Mouse (Mus musculus) thymus, adult 2 months (tissue): ENCODE measurements around the gene Tmem231. TPM values are rescaled to one million over a fixed set of nuclear protein-coding genes. Genes with fewer than 3 reads are reported as not detected.

ENCODE experiments used
- DNase-seq: peaks from one replicate; pipeline ENCODE4 v3.0.0; 2021
- H3K27ac ChIP-seq: fragments of 200-500 bp; 2 replicates; pipeline ENCODE4 v1.5.1; 2012; ENCODE audit warnings: low read length, control low read depth; ENCODE audit not compliant: control insufficient read depth, insufficient read depth
- H3K27me3 ChIP-seq: fragments of 200-500 bp; 2 replicates; pipeline ENCODE4 v1.6.1; 2012; ENCODE audit warnings: mild to moderate bottlenecking, low read length, moderate library complexity, mixed read lengths; ENCODE audit not compliant: control insufficient read depth, insufficient read depth
- H3K36me3 ChIP-seq: fragments of 200-500 bp; 2 replicates; pipeline ENCODE4 v1.6.1; 2012; ENCODE audit warnings: mild to moderate bottlenecking, low read length, moderate library complexity; ENCODE audit not compliant: control insufficient read depth, insufficient read depth
- H3K4me1 ChIP-seq: fragments of 200-500 bp; replicated peaks from 2 replicates; pipeline ENCODE4 v1.6.1; 2012; ENCODE audit warnings: low read length; ENCODE audit not compliant: control insufficient read depth, insufficient read depth
- H3K4me3 ChIP-seq: fragments of 200-500 bp; 2 replicates; pipeline ENCODE4 v1.5.1; 2012; ENCODE audit warnings: mild to moderate bottlenecking, low read length, control low read depth, moderate library complexity; ENCODE audit not compliant: control insufficient read depth, insufficient read depth
- CTCF ChIP-seq: fragments of 200-500 bp; IDR thresholded peaks from 2 replicates; pipeline ENCODE4 v1.5.1; 2012; ENCODE audit warnings: mild to moderate bottlenecking, control low read depth, low read length, moderate library complexity, borderline replicate concordance; ENCODE audit not compliant: control insufficient read depth, poor library complexity, insufficient read depth; ENCODE audit errors: extremely low read depth
- POLR2A ChIP-seq: fragments of 200-500 bp; IDR thresholded peaks from 2 replicates; pipeline ENCODE4 v1.6.1; 2012; ENCODE audit warnings: mild to moderate bottlenecking, low read length, control low read depth, moderate library complexity; ENCODE audit not compliant: control insufficient read depth, poor library complexity, insufficient read depth; ENCODE audit errors: extremely low read depth
- WGBS: fragments of 180-500 bp; shearing (Covaris S2); methylation state at CpG from one replicate; pipeline ENCODE4 v1.1.7; 2018; 5-methylcytosine and 5-hydroxymethylcytosine counted together
- polyA plus RNA-seq: library from polyadenylated mRNA; depleted of rRNA; stranded (reverse); fragments of >200 nt; gene quantifications from 2 replicates; pipeline ENCODE4 v1.2.3, GENCODE M21; 2012; rRNA removed

Tmem231 gene
- polyA plus RNA-seq, 1 experiment: 2.8 TPM

DNA sequence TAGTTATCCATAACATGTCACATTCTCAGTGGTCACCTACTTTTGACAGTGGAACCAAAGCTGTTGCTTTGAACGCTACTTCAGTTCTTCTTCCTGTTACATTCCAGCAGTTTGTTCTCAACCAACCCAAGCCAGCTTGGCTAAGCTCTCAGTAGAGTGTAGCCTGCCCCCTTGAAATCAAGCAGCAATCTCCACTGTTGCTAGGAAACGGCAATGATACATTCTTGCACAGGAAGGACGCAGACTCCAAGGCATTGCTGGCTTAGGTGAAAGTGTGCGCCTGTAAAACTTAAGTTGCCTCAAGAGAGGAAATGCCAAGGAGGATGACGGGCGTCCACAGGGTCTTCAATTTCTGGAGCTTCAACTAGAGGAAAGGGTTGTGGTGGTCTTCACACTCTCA, 67.8 kb downstream of the Tmem231 start:
- no peak overlapping the region for H3K4me3 ChIP-seq
- no peaks in the 10 kb centered on the region for H3K4me1 ChIP-seq
- no peaks in the 10 kb centered on the region for H3K27me3 ChIP-seq
- TF ChIP-seq CTCF: no peak
- TF ChIP-seq POLR2A: no peak
- no peaks in the 10 kb centered on the region for H3K36me3 ChIP-seq
- H3K27ac ChIP-seq: no peak overlapping the region
- WGBS: 95% methylated on average over 6 of the region's 6 CpGs
- no peak for DNase-seq

DNA sequence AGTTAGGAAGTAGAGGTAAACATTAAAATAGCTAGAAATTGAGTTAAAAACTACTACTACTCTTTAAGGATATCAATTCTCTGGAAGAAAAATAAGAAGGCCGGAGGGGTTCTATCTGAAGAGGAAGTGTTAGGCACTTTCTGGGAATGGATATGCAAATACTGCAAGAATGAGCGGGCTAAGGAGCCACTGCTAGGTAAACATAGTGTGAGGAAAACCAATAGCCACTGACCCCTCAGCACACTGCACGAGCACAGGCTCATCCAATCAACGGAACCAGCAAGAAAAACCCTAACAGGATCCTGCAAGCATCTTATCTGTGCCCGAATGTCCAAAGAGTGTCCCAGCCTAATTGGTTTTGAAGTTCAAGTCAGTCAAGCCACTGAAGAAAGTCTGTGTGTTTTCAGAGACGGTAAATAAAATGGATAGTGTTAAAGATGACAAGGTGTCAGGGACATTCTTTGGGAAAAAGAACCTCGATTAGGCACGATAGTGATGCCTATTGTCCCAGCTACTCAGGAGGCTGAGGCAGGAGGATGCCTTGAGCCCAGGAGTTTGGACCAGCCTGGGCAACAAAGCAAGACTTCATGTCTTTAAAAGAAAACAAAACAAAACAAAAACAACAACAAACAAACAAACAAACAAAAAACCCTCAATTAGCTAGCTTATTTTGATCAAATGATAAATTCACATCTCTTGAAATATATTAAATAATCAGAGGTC, 68.4 kb downstream of the Tmem231 start:
- Histone ChIP-seq H3K4me1 (no peaks in the 10 kb centered on the region), H3K4me3 (no peak overlapping the region), H3K36me3 (no peaks in the 10 kb centered on the region), H3K27ac (no peak overlapping the region), H3K27me3 (no peaks in the 10 kb centered on the region)
- no peak for TF ChIP-seq CTCF
- TF ChIP-seq POLR2A: no peak
- no peak for DNase-seq
- 95% methylated on average over 8 of the region's 8 CpGs for WGBS

DNA sequence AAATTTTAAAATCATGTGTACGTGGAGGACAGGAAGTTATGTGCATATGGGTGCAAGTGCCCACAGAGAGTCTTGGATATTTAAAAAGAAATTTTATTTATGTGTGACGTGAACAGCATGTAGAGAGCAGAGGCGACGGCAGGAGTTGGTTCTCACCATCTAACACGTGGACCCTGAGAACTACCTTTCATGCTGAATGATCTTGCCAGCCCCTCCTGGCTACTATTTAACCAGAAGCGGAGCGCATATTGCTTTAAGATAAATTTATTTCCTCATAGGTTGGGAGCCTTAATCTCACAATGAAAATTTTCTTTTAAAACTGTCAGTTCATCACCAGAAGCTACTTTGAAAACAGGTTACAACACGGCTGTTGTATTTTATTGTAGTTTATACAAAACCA, 69.0 kb downstream of the Tmem231 start:
- Histone ChIP-seq H3K27ac (no peak overlapping the region), H3K4me1 (no peaks in the 10 kb centered on the region), H3K36me3 (no peaks in the 10 kb centered on the region), H3K27me3 (no peaks in the 10 kb centered on the region), H3K4me3 (no peak overlapping the region)
- WGBS: 95% methylated on average over 8 of the region's 8 CpGs
- TF ChIP-seq CTCF (no peak), POLR2A (no peak)
- DNase-seq: no peak

DNA sequence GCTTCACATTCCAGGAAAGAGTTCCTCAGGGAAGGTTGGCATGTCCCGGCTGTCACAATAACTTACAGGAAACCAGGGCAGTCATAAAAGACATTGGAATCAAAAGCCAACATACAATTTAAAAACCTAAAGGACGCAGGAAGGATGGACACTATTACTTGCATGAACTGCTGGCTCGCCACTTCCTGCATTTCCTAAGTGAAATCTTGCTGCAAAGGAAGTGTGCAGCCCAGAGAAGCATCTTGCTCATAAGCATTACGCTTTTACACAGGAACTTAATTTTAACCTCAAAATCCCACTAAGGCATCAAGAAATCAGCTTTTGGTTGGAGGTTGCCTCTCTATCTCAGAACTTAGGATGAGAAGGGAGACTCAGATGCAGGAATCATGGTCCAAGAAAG, 70.4 kb downstream of the Tmem231 start:
- Histone ChIP-seq H3K4me3 (no peak overlapping the region), H3K27ac (no peak overlapping the region), H3K36me3 (no peaks in the 10 kb centered on the region), H3K27me3 (no peaks in the 10 kb centered on the region), H3K4me1 (no peaks in the 10 kb centered on the region)
- WGBS: 28% methylated on average over 4 of the region's 4 CpGs
- TF ChIP-seq POLR2A (no peak), CTCF (no peak)
- DNase-seq: no peak

Other genes starting within 250 kb of the Tmem231 start
- gene Ctrb1, start 242.9 kb downstream of the Tmem231 start, polyA plus RNA-seq: 6.6 and 11.8 TPM in 2 replicates
- gene Bcar1, start 190.1 kb downstream of the Tmem231 start, polyA plus RNA-seq: 11.8 and 14.0 TPM in 2 replicates
- gene Cfdp1, start 79.6 kb downstream of the Tmem231 start, polyA plus RNA-seq: 5.5 and 5.8 TPM in 2 replicates
- 3.1 and 3.7 TPM in 2 replicates for gene Tmem170, start 57.1 kb downstream of the Tmem231 start, polyA plus RNA-seq
- 0.75 and 0.83 TPM in 2 replicates for gene Chst5, start 23.4 kb downstream of the Tmem231 start, polyA plus RNA-seq
- gene Gabarapl2, start 6.8 kb upstream of the Tmem231 start, polyA plus RNA-seq: 34.1 and 45.3 TPM in 2 replicates
- 4.0 and 4.5 TPM in 2 replicates for gene Adat1, start 58.4 kb upstream of the Tmem231 start, polyA plus RNA-seq
- 54.5 and 63.7 TPM in 2 replicates for gene Kars, start 77.4 kb upstream of the Tmem231 start, polyA plus RNA-seq
- gene Terf2ip, start 77.5 kb upstream of the Tmem231 start, polyA plus RNA-seq: 13.1 and 15.7 TPM in 2 replicates
- not detected in 2 replicates for gene Gm6793, start 81.2 kb upstream of the Tmem231 start, polyA plus RNA-seq